Mouse (Mus musculus): ENCODE measurements around the gene Ocel1.

DNA sequence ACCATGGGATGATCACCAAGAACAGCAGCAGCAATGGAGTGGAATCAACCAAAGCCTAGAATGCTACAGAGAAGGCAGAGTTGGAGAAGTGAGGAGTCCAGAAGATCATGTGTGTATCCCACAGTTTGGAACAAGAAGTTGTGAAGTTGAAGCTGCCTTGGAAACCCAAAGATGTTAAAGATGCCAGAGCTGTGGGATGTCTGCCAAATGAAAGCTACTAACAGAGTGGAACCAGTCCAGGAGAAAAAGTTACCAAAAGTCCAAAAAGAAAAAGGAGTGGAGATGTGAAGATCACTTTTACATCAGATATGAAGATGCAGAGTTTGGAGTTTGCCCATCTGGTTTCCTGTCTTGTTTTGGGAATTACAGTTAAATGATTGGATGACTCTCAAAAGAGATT, 51.0 kb downstream of the Ocel1 start:
- TF ChIP-seq CTCF (IDR thresholded peaks at IDR 0.05; ENCODE audit: extremely low read depth, insufficient read depth, low read length): no peak
- no peak for TF ChIP-seq POLR2A (IDR thresholded peaks at IDR 0.05; ENCODE audit: extremely low read depth, insufficient read depth, low read length)

Measured in cortical plate, adult 2 months (tissue).